Mouse (Mus musculus) lung, embryonic 14.5 days (tissue): ENCODE data around the gene Six5. TPM values are rescaled to one million over a fixed set of nuclear protein-coding genes. Genes with fewer than 3 reads are reported as not detected.

Experiments used
- ATAC-seq: fragments of 200-750 bp; cut with Nextera tagmentation; 2 replicates; pipeline ENCODE4 v1.8.0; 2017; ENCODE audit warnings: mild to moderate bottlenecking, moderate TSS enrichment, moderate library complexity; ENCODE audit not compliant: insufficient read depth
- DNase-seq: peaks from one replicate; pipeline ENCODE4 v3.0.0-alpha.2; 2015
- H3K27ac ChIP-seq: fragments of 300-500 bp; sonication (generic); 2 replicates; pipeline ENCODE4 v1.5.1; 2014; ENCODE audit warnings: low read depth, mild to moderate bottlenecking, moderate library complexity
- H3K27me3 ChIP-seq: fragments of 300-500 bp; sonication (generic); 2 replicates; pipeline ENCODE4 v1.6.1; 2014; ENCODE audit warnings: low read length, control low read depth; ENCODE audit not compliant: insufficient read depth
- H3K36me3 ChIP-seq: fragments of 300-500 bp; sonication (generic); 2 replicates; pipeline ENCODE4 v1.6.1; 2014; ENCODE audit warnings: control low read depth; ENCODE audit not compliant: insufficient read depth
- H3K4me1 ChIP-seq: fragments of 300-500 bp; sonication (generic); 2 replicates; pipeline ENCODE4 v1.6.1; 2014; ENCODE audit warnings: antibody characterized with exemption, control low read depth; ENCODE audit not compliant: insufficient read depth
- H3K4me2 ChIP-seq: fragments of 300-500 bp; sonication (generic); 2 replicates; pipeline ENCODE4 v1.6.1; 2014; ENCODE audit warnings: mild to moderate bottlenecking
- H3K4me3 ChIP-seq: fragments of 300-500 bp; sonication (generic); 2 replicates; pipeline ENCODE4 v1.5.1; 2014; ENCODE audit warnings: low read depth, low read length
- H3K9ac ChIP-seq: fragments of 300-500 bp; sonication (generic); 2 replicates; pipeline ENCODE4 v1.6.1; 2014
- H3K9me3 ChIP-seq: fragments of 300-500 bp; sonication (generic); 2 replicates; pipeline ENCODE4 v1.6.1; 2016; ENCODE audit warnings: low read depth, low read length, control low read depth
- CTCF ChIP-seq: IDR thresholded peaks from 2 replicates; pipeline ENCODE4 v1.5.1; 2016; ENCODE audit warnings: antibody characterized with exemption, low read depth
- WGBS: fragments of 180-500 bp; shearing (Covaris S2); extraction: QIAGEN DNeasy Blood & Tissue Kit; methylation state at CpG from one replicate; pipeline ENCODE4 v1.1.7; 2014; 5-methylcytosine and 5-hydroxymethylcytosine counted together
- polyA plus RNA-seq: library from polyadenylated mRNA; unstranded; fragments of >200 nt; fragmentation: Nextera tagmentation; extraction: Ambion mirVana; gene quantifications from 2 replicates; pipeline ENCODE4 v1.2.1, GENCODE M21; 2014

Gene Six5
- polyA plus RNA-seq, 1 experiment from 2014 or later, result 12.7 TPM

DNA sequence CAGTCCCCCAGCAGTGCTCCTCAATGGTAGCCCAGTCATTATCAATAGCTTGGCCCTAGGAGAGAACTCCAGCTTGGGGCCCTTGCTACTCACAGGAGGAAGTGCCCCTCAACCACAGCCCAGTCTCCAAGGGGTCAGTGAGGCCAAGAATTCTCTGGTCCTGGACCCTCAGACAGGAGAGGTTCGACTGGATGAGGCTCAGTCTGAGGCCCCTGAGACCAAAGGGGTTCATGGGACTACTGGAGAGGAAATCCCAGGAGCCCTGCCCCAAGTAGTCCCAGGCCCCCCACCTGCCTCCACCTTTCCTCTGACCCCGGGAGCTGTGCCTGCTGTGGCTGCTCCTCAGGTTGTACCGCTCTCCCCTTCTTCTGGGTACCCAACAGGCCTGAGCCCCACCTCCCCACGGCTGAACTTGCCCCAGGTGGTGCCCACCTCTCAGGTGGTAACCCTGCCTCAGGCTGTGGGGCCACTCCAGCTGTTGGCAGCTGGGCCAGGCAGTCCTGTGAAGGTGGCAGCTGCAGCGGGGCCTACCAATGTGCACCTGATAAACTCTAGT is 2.1 kb downstream of the Six5 start:
- 38% methylated on average over 5 of the region's 5 CpGs for WGBS
- Histone ChIP-seq H3K9me3 (no peaks in the 10 kb centered on the region), H3K9ac (peak overlapping the region; percentile 88), H3K27ac (peak overlapping the region; percentile 97; the same call in 1 of the 2 replicates), H3K4me3 (peak overlapping the region; percentile 77), H3K27me3 (no peaks in the 10 kb centered on the region), H3K4me2 (peak overlapping the region; percentile 91), H3K4me1 (peaks cover 8% of the 10 kb centered on the region), H3K36me3 (peaks cover 19% of the 10 kb centered on the region)
- ATAC-seq (no peak), DNase-seq (no peak)
- TF ChIP-seq CTCF, result no peak

DNA sequence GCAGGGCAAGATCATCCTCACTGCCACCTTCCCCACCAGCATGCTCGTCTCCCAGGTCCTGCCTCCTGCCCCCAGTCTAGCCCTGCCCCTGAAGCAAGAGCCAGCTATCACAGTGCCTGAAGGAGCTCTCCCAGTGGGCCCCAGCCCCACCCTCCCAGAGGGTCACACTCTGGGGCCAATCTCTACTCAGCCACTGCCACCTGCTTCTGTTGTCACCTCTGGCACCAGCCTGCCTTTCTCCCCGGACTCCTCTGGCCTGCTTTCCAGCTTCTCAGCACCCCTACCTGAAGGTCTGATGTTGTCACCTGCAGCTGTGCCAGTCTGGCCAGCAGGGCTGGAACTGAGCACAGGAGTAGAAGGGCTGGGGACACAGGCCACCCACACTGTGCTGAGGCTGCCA is 2.8 kb downstream of the Six5 start:
- Histone ChIP-seq H3K4me2 (no peak overlapping the region), H3K4me1 (peaks cover 8% of the 10 kb centered on the region), H3K27ac (no peak overlapping the region), H3K36me3 (peaks cover 16% of the 10 kb centered on the region), H3K9ac (no peak overlapping the region), H3K4me3 (0 out of 2 replicates have a peak overlapping the region, but pooled peaks have one; percentile 3), H3K9me3 (no peaks in the 10 kb centered on the region), H3K27me3 (no peaks in the 10 kb centered on the region)
- ATAC-seq (no peak), DNase-seq (no peak)
- 50% methylated on average over 2 of the region's 2 CpGs for WGBS
- TF ChIP-seq CTCF, result no peak

DNA sequence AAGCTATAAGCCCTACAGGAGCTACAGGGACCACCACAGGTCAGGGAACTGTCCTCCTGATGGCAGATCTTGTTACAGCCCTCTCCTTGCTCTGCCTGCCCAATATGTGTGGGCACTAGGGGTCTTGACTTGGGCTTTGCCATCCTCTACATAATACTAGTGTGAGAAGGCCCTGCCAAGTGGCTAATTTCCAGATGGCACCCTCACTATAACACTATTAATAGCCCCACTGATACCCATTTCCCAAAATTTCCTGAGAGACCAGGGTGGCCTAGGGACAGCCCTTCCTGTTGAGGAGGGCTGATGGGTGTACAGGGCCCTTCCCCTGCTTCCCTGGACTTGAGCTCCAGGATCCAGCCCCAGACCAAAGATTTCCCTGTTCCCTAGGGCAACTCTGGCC is 3.5 kb downstream of the Six5 start:
- Histone ChIP-seq H3K4me1 (peaks cover 8% of the 10 kb centered on the region; the same call in 1 of the 2 replicates), H3K27ac (no peak overlapping the region), H3K4me2 (no peak overlapping the region), H3K9ac (no peak overlapping the region), H3K4me3 (no peak overlapping the region), H3K36me3 (peaks cover 16% of the 10 kb centered on the region), H3K27me3 (no peaks in the 10 kb centered on the region), H3K9me3 (no peaks in the 10 kb centered on the region)
- no peak for TF ChIP-seq CTCF
- no peak for ATAC-seq
- no peak for DNase-seq

DNA sequence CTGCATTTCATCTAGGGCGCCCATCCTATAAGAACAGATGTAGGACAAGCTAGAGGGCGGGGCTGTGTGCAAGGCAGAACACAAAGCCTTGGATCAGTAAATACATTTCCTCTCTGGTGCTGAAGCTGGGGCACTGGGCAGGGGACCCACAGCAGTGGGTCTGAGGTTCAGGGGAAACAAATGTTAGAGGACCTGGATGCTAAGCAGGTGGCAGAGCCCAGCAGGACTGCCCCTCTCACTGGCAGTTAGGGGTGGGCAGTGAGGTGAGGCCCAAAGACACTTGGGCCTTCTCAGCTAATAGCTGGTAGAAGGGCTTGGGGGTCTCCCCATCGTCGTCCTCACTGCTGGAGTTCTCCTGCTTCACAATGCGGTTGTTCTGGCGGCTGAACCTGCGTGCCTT is 4.4 kb downstream of the Six5 start:
- DNase-seq, result no peak
- H3K9me3 ChIP-seq, result no peaks in the 10 kb centered on the region
- WGBS, result 56% methylated on average over 7 of the region's 7 CpGs
- H3K27ac ChIP-seq, result no peak overlapping the region
- H3K4me1 ChIP-seq, result peaks cover 8% of the 10 kb centered on the region; the same call in 1 of the 2 replicates
- no peak for TF ChIP-seq CTCF
- no peak overlapping the region for H3K4me2 ChIP-seq
- no peak overlapping the region; the same call in 1 of the 2 replicates for H3K9ac ChIP-seq
- no peak overlapping the region for H3K4me3 ChIP-seq
- peaks cover 16% of the 10 kb centered on the region for H3K36me3 ChIP-seq
- ATAC-seq, result no peak
- H3K27me3 ChIP-seq, result no peaks in the 10 kb centered on the region

DNA sequence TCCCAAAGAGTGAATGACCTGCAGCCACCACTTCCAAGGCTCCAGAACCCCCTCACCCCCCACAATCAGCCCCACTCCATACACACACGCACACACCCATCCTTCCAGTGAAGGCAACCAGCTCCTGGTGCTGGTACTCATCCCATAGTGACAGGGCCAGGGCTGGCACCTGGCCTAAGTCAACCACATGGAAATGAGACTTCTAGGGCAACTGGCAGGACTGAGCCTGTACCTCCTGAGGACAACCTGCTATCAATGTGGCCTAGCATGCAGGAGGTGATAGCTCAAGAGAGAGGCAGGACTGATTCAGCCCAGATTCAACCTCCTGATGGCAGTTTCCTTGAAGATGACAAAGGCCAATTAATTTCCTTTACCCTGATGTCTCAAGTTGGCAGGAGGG is 5.9 kb downstream of the Six5 start:
- Histone ChIP-seq H3K9ac (no peak overlapping the region), H3K4me1 (peaks cover 8% of the 10 kb centered on the region; the same call in 1 of the 2 replicates), H3K4me2 (no peak overlapping the region), H3K4me3 (no peak overlapping the region), H3K9me3 (no peaks in the 10 kb centered on the region), H3K27ac (no peak overlapping the region), H3K27me3 (no peaks in the 10 kb centered on the region), H3K36me3 (peaks cover 16% of the 10 kb centered on the region)
- no peak for TF ChIP-seq CTCF
- 67% methylated on average over 1 of the region's 1 CpGs for WGBS
- ATAC-seq, result no peak
- no peak for DNase-seq

DNA sequence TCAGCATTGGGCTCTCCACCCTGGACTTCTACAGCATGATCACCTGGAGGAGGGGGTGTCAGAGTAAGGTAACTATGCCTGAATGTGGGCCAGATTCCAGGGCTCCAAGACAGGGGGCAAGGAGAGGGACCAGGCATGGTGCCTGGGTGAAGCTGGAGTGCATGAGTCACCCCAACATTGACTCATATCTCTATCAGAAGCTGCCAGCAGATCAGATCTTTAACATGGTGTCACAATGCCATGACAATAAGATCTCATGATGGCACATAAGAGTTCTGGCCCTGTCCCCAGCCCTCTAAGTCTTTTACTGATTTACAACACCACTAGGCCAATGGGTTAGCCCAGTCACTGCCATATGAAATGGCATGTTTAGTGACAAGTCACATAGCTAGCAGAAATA is 9.3 kb downstream of the Six5 start:
- Histone ChIP-seq H3K9me3 (no peaks in the 10 kb centered on the region), H3K9ac (no peak overlapping the region), H3K4me3 (no peak overlapping the region), H3K4me1 (no peaks in the 10 kb centered on the region), H3K36me3 (no peaks in the 10 kb centered on the region), H3K27ac (no peak overlapping the region), H3K27me3 (no peaks in the 10 kb centered on the region), H3K4me2 (no peak overlapping the region)
- DNase-seq (no peak), ATAC-seq (no peak)
- no peak for TF ChIP-seq CTCF

GRCm38 (mm10) chr7:19104486-19104885 is 10.1 kb downstream of the Six5 start:
- Histone ChIP-seq H3K4me2 (no peak overlapping the region), H3K27me3 (no peaks in the 10 kb centered on the region), H3K9me3 (no peaks in the 10 kb centered on the region), H3K4me1 (no peaks in the 10 kb centered on the region), H3K27ac (no peak overlapping the region), H3K36me3 (no peaks in the 10 kb centered on the region), H3K9ac (no peak overlapping the region), H3K4me3 (no peak overlapping the region)
- no peak for DNase-seq
- TF ChIP-seq CTCF, result no peak
- 65% methylated on average over 2 of the region's 2 CpGs for WGBS
- ATAC-seq, result no peak

GRCm38 (mm10) chr7:19107436-19107835 is 13.0 kb downstream of the Six5 start:
- H3K4me1 ChIP-seq, result no peaks in the 10 kb centered on the region
- H3K9me3 ChIP-seq, result no peaks in the 10 kb centered on the region
- H3K9ac ChIP-seq, result no peak overlapping the region
- DNase-seq (no peak), ATAC-seq (no peak)
- H3K4me3 ChIP-seq, result no peak overlapping the region
- TF ChIP-seq CTCF, result no peak
- WGBS, result 46% methylated on average over 3 of the region's 3 CpGs
- no peaks in the 10 kb centered on the region for H3K27me3 ChIP-seq
- no peak overlapping the region for H3K4me2 ChIP-seq
- H3K36me3 ChIP-seq, result no peaks in the 10 kb centered on the region
- no peak overlapping the region for H3K27ac ChIP-seq
